Mouse (Mus musculus): Measurements from ENCODE around the gene Lta.
A peak's percentile ranks its signal among the peaks of the same experiment; 100 is the strongest.

The Lta gene

DNA sequence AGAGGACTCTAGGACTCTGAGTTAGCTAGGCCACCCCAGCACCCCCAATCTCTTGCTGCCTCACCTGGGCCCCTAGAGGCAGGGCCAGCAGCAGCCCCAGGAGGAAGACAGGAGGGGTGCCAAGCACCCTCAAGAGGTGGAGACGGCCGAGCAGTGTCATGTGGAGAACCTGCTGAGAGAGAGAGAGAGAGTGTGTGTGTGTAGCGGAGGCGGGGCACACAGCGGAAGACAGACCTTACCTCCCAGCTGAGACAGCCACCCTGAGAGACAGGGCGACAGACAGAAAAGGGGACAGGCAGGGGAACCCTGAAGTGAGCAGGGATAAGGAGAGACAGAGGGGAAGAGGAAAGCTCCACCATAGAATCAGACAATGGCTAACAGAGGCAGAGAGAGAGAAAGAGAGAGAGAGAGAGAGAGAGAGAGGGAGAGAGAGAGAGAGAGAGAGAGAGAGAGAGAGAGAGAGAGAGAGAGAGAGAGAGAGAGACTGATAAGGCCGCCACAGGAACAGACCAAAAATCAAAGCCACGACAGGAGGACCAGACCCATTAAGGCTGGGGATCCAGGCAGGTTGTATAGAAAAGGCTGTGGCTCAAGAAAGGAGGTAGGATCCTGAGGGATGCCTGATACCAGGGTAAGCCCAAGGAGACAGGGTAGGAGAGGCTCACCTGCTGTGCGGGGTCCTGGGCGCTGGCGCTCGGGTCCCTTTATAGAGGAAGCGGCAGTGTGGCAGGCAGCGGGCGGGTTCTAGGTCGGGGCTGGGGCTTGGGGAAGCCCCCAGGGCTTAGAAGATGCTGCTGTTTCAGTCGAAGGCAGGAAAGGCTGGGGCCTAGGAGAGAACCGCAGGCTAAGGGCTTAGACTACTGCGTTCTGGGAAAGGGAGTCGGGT lies at the start of gene Lta:
Gene Lta (minus strand): TSS at position 858 of the 886 bp plus-strand sequence.
- no peak for DNase-seq

GRCm38 (mm10) chr17:35254241-35255098 lies 49.3 kb upstream of the Lta start:
- DNase-seq, result peak; percentile 94

- peak; percentile 84 for DNase-seq
Measured at GRCm38 (mm10) chr17:35253293-35254093, 48.3 kb upstream of the Lta start.

DNA sequence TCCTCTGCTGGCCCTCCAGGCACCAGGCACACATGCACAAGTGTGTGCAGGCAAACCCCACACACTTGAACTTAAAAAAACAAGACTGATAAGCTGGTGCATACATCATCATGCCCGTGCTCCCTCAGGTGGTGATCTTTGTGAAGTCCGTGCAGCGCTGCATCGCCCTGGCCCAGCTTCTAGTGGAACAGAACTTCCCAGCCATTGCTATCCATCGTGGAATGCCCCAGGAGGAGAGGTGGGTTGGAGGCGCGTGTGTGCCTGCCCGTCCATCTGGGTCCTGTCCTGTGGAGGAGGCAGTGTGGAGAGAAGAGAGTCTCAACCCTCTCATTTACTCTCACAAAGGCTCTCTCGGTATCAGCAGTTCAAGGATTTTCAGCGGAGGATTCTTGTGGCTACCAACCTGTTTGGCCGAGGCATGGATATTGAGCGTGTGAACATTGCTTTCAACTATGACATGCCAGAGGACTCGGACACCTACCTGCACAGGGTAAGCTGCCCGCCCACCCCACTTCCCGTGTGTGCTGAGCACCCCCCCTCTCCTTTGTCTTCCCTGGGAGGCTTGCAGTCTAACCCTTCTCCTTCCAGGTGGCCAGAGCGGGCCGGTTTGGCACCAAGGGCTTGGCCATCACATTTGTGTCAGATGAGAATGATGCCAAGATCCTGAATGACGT lies 47.6 kb upstream of the Lta start:
- peak; percentile 92 for DNase-seq

- DNase-seq, result peak; percentile 88
Measured at GRCm38 (mm10) chr17:35251981-35252380, 46.8 kb upstream of the Lta start.

DNA sequence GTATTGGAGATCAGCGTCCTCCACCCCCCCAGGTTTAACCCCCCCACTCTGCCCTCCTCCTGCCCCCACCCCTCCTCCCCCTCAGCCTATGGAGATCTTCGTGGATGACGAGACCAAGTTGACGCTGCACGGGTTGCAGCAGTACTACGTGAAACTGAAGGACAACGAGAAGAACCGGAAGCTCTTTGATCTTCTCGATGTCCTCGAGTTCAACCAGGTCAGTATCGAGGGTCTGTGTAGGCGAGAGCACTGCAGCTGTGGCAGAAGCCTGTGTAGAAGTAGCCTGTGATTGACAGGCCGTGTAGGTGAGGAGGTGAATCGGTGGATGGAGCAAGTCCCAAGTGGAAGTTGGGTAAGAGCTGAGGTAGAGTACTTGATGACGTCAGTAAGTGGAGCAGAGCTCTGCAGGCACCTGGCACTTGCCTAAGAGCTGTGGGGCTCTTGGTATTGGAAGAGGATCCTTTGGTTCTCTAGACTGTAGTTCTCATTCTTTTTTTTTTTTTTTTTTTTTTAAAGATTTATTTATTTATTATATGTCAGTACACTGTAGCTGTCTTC lies 46.1 kb upstream of the Lta start:
- DNase-seq, result peak; percentile 86

GRCm38 (mm10) chr17:35250348-35251120 lies 45.4 kb upstream of the Lta start:
- DNase-seq, result peak; percentile 86

DNA sequence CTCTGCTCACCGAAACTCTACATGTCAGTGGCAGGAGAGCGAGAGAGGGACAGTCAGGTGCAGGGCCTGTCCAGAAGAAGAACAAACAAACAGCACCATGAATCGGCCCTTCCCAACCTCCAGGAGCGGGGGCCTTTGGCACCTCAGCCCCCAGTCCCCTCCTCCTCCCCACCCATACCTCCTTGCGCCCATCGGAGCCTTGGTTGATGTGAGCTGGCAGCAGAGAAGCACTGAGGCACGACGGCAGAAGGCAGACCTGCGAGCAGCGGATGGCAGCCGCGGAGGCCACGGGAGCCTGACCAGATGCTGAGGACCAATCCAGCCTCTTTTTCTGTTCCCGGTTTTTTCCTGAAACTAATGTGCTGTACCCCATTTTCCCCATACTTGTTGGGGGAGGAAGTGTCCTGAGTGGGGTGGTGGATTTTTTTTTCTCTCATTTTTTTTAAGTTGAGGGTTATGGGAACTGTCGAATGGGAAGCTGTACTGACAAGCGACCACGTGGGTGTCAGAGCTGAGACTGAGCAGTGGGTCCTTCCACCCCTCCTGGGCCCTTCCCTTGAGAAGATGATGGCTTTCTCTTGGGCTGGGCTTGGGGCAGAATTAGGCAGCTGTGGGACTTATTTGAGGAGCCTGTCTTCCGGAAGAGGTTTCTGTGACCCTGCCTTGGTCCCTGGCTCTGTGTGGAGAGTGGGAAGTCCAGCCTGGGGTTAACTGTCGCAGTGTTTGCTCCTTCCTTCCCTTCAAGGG lies 44.5 kb upstream of the Lta start:
- DNase-seq, result peak; percentile 91

GRCm38 (mm10) chr17:35248986-35249385 lies 43.8 kb upstream of the Lta start:
- peak; percentile 88 for DNase-seq

DNA sequence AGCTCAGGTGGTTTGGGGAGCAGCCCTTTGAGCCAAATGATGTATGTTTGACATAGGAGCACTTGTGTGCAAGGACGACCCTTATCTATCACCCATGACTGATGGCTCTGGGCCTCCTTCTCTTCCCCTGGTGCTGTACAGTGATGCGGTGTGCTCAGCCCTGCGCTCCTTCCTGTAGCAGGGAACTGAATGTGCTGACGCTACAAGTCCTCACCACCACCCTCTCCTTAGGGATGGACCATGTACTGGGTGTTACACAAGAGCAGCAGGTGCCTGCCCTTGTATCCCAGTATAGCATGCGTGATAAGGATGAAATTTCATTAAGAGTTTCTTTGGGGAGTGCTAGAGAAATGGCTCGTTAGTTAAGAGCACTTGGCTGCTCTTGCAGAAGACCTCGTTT lies 42.0 kb upstream of the Lta start:
- DNase-seq, result peak; percentile 92

DNA sequence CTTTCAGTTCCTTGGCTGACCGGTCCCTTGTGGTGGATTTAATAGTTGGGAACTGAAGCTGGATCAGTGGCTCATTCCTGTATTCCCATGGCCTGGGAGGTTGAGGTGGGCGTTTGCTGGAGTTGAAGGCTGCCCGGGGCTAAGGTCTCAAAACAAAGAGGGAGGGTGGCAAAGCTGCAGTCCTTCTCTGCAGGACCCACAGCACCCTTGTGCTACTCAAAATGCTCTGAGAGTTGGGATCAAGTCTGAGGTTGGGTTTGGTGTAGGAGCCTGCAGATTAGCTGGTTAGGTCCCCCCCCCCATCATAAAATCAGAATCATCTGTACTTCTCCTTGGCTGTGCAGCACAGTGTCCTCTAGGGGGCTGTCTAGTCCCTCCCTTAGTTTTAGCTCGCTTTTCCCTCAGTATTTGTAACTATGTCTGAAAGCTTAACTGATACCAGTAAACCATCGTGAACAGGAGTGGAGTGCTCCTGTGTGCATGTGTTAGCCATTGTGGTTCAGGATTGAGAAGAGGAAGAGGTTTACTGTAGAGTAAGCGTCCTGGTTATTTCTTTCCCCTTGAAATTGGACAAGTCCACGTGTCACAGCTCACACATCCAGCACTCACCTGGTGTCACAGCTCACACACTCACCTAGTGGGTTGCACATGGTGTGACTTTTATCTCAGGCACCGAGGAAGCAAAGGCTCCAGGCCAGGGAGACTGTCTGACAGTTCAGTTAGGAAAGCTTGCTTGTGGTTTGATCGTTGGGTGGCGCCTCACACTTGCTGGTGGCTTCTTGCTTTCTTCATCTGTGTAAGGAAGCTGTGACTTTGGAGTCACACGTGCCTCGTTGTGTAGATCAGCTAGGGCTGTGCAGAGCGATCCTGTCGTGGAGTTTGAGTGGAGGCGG lies 40.8 kb upstream of the Lta start:
- peak; percentile 92 for DNase-seq

GRCm38 (mm10) chr17:35244999-35245398 lies 39.8 kb upstream of the Lta start:
- peak; percentile 83 for DNase-seq

DNA sequence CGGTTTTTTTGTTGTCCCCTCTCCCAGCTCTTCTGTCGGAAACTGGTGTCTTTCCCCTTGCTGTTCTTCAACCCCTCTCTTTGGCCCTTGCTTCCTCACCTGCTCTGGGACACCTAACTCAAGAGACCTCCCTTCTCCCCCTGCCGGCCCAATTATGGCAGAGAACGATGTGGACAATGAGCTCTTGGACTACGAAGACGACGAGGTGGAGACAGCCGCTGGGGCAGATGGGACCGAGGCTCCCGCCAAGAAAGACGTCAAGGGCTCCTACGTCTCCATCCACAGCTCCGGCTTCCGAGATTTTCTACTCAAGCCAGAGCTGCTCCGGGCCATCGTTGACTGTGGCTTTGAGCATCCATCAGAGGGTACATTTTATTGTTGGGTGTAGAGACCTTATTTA lies 37.9 kb upstream of the Lta start:
- DNase-seq, result peak; percentile 97

DNA sequence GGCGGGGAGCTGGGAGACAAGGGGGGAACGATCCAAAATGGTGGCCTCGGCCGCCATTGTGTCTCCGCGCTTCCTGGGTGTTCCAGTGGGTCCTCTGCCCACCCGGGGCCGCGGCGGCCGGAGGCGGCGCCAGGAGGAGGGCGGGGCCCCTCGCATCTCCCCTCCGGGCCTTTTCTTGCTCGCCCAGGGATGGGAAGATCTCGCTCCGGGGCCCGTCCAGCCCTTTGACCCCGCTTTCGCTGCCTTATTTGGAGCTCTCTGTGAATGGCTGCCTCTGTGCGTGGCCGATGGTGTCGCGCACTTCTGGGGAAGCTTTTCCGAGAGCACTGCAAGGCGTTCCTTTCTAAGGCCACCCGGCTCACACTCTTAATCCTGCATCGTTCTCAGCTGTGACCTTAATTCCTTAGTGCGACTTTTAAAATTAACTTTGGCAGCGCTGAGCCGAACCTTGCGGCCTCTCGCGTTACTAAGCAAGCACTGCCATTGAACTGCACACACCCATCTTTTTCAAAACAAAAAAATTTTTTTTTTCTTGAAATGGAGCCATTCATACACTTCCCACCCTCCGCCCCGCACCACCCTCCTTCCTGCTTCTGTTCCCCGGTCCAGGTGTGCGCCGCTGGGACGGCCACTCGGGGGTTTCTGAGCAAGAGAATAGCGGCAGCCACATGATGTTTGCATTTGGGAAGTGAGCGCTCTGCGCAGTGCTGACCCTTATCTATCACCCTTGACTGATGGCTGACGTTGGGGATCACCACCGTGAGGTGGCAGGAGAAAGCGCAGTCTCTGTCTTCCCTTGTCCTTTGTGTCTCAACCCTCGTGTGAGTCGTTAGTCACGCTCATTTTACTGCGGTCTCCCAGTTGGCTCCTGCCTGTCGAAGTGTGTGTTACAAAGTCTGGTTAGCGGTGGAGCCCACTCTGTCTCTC lies 37.1 kb upstream of the Lta start:
- peak; percentile 99 for DNase-seq

DNA sequence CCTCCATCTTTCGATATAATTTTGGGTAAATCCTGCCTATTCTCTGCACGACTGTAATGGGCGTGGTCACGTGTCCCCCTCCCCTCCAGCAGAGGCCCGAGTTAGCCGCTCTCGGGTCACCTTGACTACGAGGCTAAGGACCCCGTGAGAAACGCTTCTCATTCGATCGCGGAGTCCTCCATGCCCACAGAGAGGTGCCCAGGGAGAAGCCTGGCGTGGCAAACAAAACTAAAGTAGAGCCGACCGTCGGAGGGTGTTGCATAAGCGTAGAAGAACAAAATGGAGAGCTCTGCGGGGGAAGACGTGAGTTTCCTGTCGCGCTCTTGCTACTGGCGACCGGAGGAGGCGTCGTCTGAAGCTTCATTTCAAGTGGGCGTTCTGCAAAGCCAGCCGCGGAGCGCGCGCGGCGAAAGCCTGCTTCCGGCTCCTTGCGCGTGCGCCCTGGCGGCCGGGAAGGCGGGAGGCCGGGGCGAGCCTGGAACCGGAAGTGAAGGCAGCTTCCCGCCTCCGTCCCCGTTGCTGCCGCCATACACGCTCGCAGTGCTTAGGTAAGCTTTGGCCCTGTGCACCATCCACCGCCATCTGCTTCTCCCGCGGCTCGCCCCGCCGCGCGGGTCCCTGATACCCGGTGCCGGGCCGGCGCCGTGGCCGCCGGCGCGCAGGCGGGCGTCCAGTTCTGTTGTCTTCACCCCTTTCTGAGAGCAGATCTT lies 36.3 kb upstream of the Lta start, which contains the start of gene Ddx39b:
Gene Ddx39b (plus strand): TSS at position 442 of the 710 bp plus-strand sequence.
- peak; percentile 100 for DNase-seq

DNA sequence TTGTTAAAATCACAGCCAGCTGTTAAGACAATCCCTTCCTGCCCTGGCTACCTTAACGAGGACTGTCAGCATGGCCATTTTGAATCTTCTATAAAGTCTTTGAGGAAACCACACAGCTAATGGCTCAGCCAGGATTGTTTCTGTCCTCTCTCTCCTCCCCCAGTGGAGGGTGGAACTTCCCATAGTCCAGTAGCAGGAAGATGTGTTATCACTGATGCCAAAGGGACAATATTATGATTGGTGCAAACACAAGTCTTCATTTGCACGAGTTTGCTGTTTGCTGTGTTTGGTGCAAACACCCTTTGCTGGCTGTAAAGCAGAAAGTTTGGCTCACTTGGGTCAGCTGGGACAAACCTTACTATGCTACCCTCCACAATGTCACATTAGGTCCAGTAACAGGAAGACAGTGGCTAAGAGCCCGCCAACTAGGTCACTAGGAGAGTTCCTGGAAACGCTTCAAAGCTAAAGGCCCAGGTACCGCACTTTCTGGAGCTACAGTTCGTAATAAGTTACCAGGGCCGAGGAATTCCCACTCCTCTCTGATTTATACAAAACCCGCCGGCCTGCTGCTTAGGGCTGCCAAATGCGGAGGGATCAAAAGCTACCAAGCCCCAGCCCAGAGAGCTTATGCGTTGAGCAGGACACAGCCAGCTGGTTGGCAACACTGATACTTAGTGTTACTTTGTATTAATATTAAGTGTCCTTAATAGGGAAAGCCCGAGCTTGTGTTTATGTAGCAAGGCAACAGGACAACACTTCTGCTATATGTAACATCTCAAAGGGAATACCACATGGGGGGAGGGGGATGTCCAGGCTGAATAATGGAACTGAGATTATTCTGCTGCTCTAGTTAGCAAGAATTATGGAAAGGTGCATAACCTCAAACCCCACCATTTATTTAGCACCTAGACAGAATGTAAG lies 35.5 kb upstream of the Lta start:
- peak; percentile 96 for DNase-seq

All from heart, adult 11 months (tissue).